Mouse (Mus musculus) right cerebral cortex, postnatal 14 days (tissue): Measurements from ENCODE around the gene Kat7.

ENCODE experiments used
- DNase-seq: peaks from one replicate; pipeline ENCODE4 v3.0.0; 2022

The Kat7 gene

GRCm38 (mm10) chr11:95274613-95275012, 35.4 kb downstream of the Kat7 start:
- DNase-seq, result no peak

- DNase-seq, result no peak
Observed at GRCm38 (mm10) chr11:95273661-95274060, 36.4 kb downstream of the Kat7 start.

GRCm38 (mm10) chr11:95266540-95267245, 43.4 kb downstream of the Kat7 start:
- DNase-seq, result no peak

DNA sequence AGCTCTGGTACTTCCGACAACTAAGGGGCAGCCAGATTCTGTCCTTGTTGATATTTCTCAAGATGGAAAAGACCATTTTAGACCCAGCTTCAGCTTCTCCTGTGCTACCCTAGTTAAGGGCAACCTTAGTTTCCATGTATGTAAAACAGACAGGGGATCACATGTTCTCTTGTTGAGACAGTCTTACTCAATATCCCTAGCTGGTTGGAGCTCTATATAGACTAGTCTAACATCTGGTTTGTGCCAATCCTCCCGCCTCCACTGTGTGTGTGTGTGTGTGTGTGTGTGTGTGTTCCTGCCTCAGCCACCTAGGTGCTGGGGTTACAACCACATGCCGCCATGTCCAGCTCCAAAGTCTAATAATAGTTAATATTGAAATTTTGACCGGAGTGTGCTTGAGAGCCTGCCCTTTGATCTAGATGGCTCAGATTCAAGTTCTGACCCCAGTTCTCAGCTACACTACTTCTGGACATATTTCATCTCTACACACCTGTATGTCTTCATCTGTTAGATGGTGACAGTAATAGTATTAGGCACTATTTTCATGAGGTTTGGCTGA, 45.5 kb downstream of the Kat7 start:
- DNase-seq, result no peak

DNA sequence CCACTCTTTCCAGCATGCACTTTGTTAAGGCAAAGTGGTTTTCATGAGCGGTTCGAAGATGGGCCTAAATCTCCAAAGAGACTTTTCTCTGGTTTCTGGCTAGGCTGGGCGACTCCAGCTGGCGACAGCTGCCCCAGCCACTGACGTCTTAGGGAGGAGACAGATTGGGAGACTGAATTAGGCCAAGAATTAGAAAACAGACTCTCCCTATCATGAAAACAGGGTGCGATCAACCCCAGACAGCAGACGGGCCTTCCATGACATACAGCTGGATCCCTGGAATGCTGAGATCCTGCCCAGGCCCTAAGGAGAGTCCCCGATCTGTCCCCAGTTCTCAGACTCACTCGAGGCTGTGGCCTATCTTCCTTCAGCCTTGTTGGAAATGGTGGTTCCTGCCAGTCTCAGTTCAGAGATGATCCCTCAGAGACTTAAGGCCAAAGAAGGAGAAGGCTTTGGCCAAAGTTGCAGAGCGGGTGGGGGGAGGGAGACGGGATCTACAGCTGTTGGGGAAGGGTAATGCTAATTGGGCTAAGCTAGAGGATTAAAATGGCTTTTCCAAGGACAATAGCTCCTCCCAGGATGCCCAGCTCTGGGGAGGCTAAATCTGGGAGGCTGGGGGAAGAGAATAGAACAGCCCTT, 46.1 kb downstream of the Kat7 start:
- no peak for DNase-seq

- DNase-seq, result no peak
Observed at GRCm38 (mm10) chr11:95261178-95261751, 48.8 kb downstream of the Kat7 start, which contains the start of gene Tac4. TSS of gene Tac4 (plus strand) at chr11:95261529.

GRCm38 (mm10) chr11:95259088-95259849, 50.8 kb downstream of the Kat7 start:
- peak; percentile 86 for DNase-seq

DNA sequence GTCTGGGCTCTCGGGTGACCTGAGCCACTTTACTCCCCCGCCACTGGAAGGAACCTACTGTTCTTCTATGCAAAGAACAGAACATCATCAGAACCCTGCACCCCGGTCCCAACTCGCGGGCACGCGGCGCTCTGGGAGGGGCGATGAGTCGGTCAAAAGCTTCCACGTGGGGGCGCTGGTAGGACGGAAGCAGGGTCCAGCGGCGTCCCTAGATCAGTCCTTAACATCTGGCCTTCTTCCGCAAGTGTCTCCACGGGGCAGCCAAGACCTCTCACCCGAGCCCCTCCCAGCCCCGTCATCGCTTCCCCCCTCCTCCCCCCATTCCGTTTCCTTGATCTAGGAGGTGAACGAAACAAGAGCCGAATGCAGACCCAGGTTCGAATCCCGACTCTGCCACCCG, 51.6 kb downstream of the Kat7 start:
- DNase-seq, result peak; percentile 82

- no peak for DNase-seq
Observed at GRCm38 (mm10) chr11:95257930-95258329, 52.1 kb downstream of the Kat7 start.

DNA sequence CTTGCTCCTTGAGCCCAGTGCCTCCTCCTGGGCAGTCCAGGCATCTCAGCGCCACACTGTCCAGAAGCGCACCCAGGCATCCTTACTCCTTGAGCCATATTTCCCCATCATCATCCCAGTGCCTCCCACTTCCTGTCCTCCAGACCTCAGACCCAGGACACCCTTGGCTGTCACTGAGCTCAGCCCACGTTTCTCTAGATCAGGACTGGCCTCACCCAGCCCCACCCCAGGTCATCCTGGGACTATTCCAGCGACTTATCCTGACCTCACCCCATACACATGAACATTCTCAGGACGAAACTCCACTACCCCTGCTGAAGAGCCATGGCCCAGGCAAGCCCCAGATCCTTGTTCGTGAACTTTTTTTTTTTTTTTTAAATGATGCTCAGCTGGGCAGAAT, 54.3 kb downstream of the Kat7 start:
- DNase-seq, result no peak

GRCm38 (mm10) chr11:95254165-95254564, 55.9 kb downstream of the Kat7 start:
- peak; percentile 26 for DNase-seq

- no peak for DNase-seq
Observed at GRCm38 (mm10) chr11:95252104-95252503, 57.9 kb downstream of the Kat7 start.

- DNase-seq, result peak; percentile 79
Observed at GRCm38 (mm10) chr11:95251295-95251694, 58.8 kb downstream of the Kat7 start.

DNA sequence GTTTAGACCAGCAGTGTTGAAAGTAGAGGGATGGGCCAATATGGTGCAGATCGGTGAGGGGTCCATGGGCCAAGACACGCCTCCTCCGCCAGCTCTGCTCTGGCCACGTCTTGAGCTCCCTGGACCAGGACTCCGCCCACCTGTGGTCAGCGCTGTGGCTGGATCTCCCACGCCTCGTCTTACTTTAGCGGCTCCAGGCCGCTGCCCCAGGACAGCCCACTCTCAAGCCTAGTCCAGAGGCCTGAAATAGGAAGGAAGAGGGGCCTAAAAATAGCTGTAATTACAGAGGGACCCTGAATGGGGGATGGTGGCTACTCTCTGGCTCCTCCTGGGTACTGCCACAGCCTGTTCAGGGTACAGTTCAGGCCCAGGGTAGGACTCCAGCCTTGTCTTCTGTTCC, 59.9 kb downstream of the Kat7 start:
- DNase-seq, result no peak

GRCm38 (mm10) chr11:95247065-95247464, 63.0 kb downstream of the Kat7 start:
- no peak for DNase-seq

- no peak for DNase-seq
Observed at GRCm38 (mm10) chr11:95245456-95245855, 64.6 kb downstream of the Kat7 start.

- no peak for DNase-seq
Observed at GRCm38 (mm10) chr11:95242653-95243052, 67.4 kb downstream of the Kat7 start.

GRCm38 (mm10) chr11:95238477-95238876, 71.6 kb downstream of the Kat7 start:
- DNase-seq, result no peak

DNA sequence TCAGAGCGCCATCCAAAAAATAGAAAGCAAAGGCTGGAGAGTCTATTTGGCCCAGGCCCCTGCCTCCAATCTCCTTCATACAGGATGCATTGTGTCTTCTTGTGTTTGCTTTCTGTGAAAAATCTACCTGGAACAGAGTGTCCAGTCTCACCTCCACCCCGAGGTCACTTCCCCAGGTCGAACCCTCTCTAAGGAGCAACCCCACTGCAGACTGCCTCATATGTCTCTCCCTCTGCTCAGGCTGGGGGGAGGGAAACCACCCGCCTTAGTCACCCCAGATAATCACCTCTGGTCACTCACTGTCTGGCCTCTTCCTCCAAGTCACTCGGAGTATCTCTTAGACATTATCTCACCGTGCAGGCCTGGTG, 77.7 kb downstream of the Kat7 start:
- no peak for DNase-seq

DNA sequence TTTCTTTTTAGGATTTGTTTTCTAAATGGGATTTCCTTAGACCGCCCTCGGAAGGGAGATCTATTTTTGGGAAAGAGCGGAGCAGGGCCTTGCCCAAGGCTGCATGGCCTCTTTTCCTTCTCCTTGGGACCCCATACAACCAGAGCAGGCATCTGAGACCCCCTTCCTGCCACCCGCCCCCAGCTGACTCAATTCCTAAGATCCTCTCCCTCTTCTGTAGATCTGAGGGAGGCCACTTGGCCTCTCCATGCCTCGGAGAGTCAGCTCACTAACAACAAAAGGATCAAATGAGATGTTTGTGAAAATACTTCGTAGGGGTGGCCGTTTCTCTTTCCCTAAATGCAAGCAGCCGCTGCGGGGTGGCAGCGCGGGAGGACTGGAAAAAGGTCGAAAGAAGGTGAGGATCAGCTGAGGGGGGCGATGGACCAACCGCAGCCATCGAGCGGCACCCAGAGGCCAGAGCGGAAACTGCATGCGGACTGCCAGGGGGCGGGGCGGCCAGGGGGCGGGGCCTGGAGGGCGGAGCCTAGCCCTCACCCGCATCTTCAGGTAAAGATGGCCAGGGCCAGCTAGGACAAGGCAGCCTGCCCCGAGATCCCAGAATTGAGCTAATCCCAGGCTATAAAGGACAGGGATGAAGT, 78.2 kb downstream of the Kat7 start:
- peak; percentile 76 for DNase-seq

GRCm38 (mm10) chr11:95227467-95227866, 82.6 kb downstream of the Kat7 start:
- no peak for DNase-seq

- no peak for DNase-seq
Observed at GRCm38 (mm10) chr11:95225448-95225847, 84.6 kb downstream of the Kat7 start.
